Mouse (Mus musculus) right cerebral cortex, postnatal 14 days (tissue): Measurements from ENCODE around the gene Gm49601.

Experiments used
- DNase-seq: peaks from one replicate; pipeline ENCODE4 v3.0.0; 2022

The Gm49601 gene

GRCm38 (mm10) chr16:18581050-18581622, 45.1 kb downstream of the Gm49601 start:
- DNase-seq: no peak

- DNase-seq: no peak
Measured at GRCm38 (mm10) chr16:18580389-18580788, 45.8 kb downstream of the Gm49601 start.

- DNase-seq: no peak
Measured at GRCm38 (mm10) chr16:18577599-18578160, 48.5 kb downstream of the Gm49601 start.

GRCm38 (mm10) chr16:18577071-18577470, 49.2 kb downstream of the Gm49601 start:
- no peak for DNase-seq

GRCm38 (mm10) chr16:18574196-18574595, 52.0 kb downstream of the Gm49601 start:
- DNase-seq: no peak
